Mouse (Mus musculus) adrenal gland, postnatal 14 days (tissue): ENCODE data around the gene Tdrd1. TPM values are rescaled to one million over a fixed set of nuclear protein-coding genes. Genes with fewer than 3 reads are reported as not detected.
A peak's percentile ranks its signal among the peaks of the same experiment; 100 is the strongest.

ENCODE experiments used
- DNase-seq: peaks from one replicate; pipeline ENCODE4 v3.0.0; 2021; ENCODE audit warnings: mixed read lengths
- total RNA-seq: library from RNA; stranded (reverse); gene quantifications from 2 replicates; pipeline ENCODE4 v1.2.3, GENCODE M21; 2021

Gene Tdrd1
- total RNA-seq, 1 experiment from 2014 or later = not detected

DNA sequence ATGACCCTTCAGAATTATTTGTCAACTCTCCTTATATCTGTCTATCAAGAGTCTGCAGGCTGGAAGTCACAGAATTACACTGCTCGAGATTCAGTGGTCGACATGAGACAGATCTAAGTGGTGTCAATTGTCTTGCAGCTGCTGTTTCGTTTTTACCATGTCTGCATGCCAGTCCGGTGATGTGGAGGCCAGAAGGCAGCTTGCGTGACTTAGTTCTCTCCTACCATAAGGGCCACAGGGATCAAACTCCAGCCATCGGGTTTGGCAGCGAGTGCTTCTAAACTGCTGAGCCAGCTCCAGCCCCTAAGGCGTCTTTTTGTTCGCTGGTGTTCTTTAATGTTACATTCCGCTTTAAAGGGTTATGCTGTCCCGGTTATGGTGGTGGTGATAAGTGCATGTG lies 2.3 kb downstream of the Tdrd1 start:
- DNase-seq = no peak

DNA sequence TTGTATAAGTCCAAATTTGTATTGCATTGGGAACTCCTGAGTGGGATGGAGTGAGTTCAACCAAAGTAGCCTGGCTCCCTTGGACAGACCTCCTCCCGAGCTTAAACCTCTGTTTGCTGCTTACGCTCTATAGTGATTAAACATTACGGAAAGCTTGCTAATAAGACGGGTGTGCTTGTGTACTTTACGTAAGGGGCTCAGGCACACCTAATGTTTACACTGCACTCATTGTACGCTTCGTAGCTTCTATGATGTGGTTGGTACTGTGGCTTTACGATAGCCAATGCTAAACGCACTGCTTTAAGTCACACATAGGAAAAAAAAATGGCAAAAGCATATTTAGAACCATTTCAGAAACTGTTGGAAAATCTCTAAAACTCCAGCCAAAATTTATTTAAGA lies 3.3 kb downstream of the Tdrd1 start:
- no peak for DNase-seq

DNA sequence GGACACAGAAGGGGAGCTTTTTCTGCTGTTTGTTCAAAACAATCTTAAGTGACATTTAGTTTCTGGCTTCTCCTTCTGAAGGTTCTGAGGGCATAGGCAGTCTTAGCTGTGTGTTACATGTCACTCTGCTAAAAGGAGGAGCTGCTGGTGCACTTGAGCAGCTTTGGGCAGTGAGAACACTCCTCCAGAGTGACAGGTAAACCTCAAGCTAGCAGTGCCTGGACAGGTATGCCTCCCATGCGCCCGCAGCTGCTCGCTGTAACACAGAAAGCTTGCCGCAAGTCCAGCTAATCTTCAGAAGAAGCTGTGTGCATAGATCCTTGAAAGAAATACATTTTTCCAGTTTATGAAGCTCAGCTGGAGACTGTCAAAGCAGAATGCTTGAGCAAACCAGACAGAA lies 4.2 kb downstream of the Tdrd1 start:
- no peak for DNase-seq

DNA sequence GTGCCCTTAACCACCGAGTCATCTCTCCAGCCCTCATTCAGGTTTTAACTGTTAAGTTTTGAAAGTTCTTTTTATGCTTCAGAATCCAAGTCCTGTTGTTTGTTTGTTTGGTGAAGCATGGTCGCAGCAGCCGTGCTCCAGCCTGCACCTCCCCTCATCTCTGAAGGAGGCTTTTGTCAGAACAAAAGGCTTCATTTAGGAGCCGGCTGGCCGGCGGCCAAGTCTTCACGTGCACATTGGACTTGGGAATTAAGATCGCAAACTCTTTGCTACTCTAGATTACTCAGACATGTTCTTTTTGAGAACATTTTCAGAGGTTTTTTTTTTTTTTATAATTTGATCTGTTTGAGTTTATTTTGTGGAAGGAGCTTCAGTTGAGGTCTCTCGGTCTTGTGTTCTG lies 9.3 kb downstream of the Tdrd1 start:
- no peak for DNase-seq

DNA sequence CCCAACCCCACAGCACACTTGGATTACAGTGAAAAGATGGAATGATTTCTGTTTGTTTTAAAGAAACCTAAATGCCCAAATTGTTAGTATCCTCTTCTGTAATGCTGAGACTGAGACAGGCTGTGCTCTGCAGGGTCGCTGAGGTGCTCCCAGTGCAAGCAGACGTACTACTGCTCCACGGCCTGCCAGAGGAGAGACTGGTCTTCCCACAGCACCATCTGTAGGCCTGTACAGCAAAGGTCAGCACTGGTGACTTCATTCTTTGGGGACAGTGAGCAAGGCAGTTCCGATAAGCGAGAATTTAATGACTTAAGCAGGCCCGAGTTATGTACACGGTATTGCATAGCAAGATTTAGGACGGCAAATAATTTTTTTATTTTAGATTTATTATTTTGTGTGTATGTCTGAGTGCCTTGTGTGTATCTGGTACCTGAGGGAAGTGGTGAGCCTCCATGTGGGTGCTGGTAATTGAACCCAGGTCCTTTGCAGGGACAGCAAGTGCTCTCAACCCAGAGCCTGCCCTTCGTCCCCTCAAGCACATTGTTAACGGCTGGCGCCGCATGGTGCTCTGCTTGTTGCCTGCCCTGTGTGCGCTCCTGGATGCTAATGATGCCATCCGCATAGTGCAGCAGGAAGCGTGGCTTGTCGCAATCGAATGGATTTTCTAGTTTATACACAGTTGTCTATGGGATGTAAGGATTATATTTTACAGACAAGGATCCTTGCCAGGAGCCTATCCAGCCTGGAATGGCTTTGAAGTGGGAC lies 13.1 kb downstream of the Tdrd1 start:
- DNase-seq = no peak

DNA sequence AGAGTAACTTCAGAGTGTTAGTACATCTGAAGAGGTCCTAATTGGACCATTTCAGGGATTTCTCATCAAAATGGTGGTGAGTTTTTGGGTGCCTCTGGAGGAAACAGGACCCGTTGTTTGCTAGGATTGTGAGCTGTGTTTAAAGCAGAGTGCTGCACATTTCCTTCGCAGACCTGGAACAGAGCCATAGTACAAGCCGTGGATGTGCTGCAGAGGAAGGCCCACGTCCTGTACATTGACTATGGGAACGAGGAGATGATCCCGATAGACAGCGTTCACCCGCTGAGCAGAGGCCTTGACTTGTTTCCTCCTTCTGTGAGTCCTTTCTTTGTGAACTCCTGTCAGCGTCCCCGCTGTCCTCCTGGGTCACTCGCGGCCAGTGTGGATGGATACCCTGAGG lies 17.0 kb downstream of the Tdrd1 start:
- DNase-seq = no peak

DNA sequence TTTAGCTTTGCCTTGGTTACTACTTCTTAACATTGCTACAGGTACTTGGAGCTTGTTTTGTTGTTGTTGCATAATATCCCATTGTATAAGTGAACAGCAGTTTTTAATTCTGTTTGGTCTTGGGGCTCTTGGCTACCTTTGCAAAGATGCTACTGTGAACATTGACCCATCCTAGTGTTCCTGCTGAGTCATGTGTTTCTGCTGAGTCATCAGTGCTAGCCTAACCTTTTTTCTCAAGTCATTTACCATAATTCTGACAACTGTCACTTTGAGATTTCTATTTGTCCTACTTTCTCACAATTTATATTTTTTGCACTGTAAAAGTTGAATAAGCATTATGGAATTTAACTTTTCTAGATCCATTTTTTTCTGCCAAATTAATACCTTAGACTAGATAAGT lies 26.6 kb downstream of the Tdrd1 start:
- DNase-seq = no peak

DNA sequence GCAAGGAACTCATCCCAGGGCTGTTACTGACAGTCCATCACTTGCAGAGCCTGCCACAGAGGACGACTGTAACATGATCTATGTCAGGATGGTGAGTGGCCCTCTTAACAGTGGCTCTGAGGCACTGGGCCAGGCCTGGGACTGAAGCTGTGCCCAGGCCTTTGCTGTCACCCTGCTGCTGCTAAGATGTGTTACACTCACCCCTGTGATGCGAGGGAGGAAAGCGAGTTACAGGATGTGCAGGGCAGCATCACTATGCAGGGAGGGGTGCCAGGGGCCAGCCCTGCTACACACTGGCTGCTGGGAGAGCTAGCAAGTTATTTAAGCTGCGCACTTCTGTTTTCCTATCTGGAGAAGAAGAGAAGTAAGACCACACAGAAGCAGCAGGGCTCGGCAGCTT lies 30.4 kb downstream of the Tdrd1 start:
- DNase-seq = no peak

DNA sequence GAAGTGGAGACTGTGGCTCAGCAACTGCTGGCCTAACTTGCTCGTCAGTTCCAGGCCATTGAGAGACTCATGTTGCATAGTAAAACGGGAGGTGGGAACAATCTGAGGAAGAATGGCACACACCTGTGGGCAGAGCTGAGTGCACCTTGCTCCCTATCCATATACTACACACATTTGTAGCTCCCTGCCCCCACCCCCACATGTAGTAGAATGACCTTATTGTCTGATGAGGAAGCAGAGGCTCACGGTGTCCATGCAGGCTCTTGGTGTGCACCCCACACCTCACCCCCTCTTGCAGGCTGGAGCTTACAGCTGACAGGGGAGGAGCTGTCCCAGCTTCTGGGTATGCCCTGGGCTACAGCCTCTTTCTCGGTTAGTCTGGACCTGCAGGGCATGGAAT lies 41.7 kb downstream of the Tdrd1 start:
- no peak for DNase-seq

DNA sequence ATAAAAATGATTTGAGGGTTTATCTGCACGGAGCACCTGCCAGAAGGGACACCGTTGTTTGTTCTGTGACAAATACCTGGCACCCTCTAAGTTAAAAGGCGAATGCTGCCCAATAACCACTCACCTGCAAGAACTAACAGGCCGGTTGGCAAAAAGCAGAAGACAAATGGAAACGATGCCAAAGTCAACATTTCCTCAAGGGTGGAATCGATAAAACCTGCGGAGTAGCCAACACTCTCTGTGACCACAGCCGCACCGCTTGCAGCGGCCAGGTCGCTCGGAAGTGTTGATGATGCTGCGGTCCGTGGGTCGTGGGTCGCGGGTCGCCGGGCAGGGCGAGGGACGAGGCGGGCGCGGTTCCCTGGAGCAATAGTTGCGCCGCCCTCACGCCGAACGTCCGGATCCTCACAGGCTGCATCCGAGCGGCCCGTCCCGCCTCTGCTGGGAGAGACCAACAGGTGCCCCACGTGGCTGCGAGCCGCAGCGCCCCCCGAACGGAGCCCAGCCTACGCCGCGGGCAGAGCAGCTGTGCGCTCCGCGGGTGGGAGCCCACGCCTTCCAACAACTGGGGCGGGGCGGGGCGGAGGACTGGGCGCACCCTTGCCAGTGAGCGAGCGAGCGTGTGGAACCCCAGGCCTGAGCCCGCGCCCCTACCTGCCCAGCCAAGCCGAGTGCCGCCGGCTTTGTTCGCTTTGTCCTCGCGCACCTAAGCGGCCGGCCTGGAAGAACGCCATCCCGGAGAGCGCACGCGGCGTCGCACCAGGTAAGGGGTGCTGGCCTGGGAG lies 48.0 kb downstream of the Tdrd1 start, which contains the start of gene Vwa2:
TSS of gene Vwa2 (plus strand) at position 434 of the 785 bp plus-strand sequence.
- DNase-seq = peak; percentile 18

DNA sequence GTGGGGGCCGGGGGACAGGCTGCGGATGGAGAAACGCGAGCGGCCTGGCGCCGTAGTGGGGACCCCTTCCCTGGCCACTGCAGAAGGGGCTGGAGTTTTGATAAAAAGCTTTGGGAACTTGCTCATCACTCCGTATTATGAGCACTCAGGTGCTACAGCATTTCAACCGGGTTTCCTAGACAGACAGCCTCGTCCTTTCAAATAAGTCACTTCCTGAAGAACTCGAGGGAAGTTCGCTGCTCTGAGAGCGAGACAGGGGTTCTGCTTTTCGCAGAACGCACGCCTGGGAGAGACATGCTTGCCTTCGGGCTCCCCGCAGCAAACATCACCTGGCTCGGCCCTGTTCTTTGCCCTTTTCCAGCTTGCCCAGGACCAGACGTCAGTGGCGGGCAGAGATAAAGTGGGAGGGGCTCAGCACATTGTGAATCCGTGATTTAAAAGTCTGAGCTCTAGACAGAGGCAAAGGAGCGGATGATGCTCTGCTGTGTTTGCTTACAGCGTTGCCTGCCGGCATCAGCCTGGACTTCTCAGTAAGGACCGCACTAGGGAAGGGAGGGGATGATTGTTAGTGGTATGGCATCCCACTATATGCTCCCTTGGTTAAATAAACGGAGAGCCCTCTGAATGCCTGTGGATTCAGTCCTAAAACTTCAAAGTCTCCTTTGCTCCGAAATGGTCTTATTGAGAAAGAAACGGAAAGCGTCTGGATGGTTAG lies 48.7 kb downstream of the Tdrd1 start:
- no peak for DNase-seq

DNA sequence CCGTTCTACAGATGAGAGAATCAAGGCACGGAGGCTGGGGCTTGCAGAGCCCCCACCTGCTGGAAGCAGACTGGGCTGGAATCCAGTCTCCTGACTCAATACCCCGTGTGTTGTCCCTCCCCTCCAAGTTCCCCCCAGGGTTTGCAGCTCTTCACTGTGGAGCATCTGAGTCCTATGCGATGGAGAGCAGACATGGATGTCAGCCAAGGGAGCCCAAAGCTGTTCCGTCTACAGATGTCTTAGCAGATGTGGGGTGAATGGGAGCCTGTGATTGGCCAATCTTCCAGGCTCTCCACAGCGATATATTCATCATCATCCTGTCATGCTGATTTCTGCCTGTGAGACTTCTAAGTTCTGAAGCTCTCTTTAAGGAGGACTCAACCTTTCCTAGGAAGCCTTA lies 51.4 kb downstream of the Tdrd1 start:
- DNase-seq = no peak

DNA sequence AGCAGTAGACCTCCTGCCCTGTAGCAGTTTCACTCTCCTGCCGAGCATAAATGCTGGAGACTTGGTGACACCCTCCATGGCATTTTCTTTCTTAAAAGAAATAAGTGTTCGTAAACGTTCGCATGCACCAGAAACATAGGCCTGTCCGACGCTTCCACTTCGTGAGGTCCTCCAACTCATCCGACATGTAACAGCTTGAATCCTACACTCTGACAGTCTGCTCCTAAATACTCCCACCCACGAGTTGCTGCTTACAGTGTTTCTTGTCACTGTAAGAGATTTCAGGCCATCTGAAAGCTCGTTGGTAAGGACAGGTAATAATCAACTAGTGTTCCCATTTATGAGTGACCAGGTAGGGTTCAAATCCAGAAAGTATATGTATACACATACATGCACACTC lies 61.9 kb downstream of the Tdrd1 start:
- no peak for DNase-seq

DNA sequence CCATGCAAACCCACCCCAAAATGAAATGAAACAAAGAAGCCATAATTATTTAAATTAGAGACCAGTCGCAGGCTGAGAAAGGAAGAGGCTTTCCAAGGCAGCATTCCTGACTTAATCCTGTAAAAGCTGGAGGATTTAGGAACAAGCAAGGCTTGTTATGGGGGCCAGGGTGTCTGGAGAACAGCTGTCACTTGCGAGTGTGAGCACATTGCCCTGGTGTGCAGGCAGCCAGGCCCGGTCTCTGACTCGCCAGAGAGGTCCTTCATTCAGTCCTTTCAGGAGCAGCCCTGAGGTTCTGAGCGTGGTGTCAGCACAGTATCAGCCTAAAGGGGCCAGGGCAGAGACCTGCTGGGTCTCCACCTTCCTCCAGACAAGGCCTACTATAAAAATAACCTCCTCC lies 62.6 kb downstream of the Tdrd1 start:
- no peak for DNase-seq

DNA sequence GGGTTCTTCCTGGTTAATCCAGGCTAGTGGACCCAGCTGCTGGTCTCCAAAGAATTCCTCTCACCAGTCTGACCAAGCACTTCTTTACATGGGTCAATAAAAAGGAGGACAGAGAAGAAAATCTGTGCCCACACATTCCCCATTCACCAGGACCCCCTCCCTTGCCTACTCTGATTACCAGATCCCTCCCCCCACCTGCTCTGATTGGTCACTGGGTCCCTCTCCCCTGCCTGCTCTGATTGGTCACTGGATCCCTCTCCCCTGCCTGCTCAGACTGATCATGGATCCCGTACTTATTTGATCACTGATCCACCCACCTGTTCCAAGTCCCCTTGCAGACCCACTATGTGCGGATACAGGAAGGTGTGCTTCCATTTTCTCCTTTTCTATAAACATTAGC lies 65.4 kb downstream of the Tdrd1 start:
- no peak for DNase-seq

DNA sequence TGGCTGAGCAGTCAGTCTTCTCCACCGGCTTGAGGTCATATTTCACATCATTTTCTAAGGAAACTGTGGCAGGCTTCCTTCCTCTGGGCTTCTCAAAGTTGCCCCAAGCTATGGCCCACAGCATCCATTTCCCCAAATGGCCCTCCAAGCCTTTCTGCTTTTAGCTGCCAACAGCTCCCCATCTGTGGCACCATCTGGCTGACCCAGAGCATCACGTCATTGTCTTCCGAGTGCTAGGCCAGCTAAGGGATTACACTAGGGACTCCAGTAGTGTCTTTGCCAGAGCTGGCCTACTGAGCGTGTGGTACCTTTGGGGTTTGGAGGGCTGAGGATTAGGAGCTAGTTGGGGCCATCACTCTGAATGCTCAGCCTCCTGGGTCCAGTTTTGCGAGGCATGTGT lies 66.6 kb downstream of the Tdrd1 start:
- DNase-seq = no peak

DNA sequence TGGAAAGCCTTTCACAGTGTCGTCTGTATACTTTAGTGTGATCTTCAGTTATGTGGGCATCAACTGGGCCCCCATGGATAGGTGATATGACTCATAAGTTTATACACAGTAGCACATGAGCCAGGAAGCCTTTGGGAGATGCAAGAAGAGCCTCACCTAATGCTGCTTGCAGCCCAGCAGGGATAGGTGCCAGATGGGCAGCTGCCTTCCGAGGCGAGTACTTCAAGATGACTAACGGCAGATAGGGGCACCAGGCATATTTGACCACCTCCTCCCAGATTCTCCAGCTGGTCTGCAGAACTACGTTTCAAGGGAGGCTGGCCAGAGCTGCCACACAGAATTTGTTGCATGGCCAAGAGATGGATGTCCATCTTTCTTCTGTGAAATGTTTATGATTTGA lies 67.3 kb downstream of the Tdrd1 start:
- no peak for DNase-seq

DNA sequence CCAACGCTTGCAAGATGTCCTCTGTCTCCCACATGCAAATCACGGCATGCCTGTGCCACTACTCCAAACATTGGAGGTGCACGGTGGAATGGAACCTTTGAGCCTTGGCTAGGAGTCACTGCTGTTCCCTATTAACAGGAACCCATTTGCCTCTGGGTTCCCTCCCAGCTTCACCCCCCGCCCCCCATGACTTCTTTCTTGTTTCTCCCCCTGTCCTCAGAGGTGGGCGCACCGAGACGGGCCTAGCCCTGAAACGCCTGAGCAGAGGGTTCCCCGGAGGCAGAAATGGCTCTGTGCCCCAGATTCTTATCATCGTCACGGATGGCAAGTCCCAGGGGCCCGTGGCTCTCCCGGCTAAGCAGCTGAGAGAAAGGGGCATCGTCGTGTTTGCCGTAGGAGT lies 71.6 kb downstream of the Tdrd1 start:
- no peak for DNase-seq

DNA sequence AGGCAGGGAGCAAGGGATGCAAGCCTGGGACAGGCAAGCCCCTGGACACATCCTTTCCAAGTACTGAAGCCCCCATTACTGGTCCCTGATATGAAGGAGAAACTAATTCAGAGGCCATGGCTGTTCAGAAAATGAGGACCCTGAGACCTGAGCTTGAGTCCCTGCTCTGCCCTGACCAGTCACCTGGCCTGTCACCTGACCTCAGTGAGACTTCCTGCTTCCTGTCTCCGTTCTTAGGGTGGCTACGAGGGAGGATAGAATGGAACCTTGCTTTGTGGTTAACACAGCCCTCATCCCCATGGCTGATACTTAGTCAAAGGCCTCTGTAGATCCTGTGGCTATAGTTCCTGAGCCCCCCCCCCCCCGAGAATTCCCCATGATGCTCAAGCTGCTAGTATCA lies 78.1 kb downstream of the Tdrd1 start:
- no peak for DNase-seq

DNA sequence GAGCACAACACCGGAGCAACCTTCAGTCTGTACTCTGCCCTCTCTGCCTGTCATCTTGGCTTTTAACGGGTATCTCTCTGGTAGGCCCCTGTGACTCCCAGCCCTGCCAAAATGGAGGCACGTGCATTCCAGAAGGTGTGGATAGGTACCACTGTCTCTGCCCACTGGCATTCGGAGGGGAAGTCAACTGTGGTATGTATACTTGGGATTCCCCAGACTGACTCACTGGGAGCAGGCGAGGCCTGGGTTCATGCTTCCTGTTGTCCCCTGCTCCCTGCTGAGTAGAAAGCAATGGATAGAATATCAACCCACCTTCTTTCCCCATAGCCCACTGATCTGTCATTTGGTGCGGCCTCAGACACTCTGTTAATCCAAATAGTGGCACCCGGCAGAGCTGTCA lies 79.4 kb downstream of the Tdrd1 start:
- no peak for DNase-seq

DNA sequence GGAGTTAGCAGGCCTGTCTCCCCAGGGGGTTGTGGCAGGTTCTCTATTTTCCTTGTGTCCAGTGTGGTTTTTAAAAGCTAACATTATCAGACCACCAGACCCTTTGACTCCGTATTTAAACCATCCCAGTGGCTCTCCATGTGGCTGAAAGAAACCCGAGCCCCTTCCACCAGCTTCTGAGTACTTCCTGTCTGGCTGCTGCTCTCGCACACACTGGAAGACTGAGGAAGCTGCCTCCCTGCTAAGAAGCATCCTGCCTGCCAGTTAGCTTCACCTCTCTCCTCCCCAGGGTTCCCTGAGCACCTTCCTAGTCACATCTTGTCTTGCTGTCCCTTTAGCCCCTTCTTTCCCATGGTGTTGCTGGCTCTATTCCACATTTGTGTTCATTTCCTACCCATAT lies 81.8 kb downstream of the Tdrd1 start:
- DNase-seq = no peak

DNA sequence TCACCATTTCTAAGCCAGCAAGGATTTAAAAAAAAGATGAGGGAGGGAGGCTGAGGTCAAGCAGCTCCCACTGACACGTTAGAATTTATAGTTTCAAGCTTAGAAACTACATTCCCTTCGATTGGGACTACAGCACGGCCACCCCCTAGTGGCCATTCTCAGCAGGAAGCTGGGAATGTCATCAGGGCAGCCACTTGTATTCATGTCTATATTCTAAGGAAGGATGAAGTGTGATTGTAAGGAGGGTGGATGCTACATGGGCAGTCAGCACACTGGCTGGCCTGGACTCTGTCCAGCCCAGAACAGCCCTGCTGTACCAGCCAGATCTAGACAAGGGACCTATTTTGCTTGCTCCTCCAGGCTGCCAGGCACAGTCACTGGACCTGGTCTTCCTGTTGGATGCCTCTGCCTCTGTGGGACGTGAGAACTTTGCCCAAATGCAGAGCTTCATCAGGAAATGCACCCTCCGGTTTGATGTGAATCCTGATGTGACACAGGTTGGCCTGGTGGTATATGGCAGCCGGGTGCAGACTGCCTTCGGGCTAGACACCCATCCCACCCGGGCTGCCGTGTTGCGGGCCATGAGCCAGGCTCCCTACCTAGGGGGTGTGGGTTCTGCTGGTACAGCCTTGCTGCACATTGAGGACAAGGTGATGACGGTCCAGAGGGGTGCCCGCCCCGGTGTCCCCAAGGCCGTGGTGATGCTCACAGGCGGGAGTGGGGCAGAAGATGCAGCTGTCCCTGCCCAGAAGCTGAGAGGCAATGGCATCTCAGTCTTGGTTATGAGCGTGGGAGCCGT lies 82.7 kb downstream of the Tdrd1 start:
- DNase-seq = peak; percentile 65
